Comparison of ENCODE assay signal across 14 mouse cellular contexts in the genomic region with DNA sequence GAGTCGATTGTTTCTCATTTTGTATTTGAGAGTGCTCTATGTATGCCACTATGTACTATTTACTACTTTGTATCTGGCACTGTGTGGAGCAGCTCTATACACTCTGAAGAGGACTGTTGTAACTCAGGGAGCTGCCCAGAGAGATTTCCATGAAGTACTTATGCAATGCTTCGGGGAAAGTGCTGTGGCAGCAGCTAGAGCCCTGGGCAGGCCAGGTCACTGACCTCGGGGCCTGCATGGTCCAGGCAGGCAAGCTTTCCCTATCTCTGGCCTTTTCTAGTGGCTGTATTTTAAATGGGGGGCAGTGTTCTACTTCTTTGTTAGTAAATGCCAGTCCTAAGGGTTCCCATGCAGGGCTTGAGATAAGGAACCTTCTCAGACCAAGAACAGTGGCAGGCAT.
DNase-seq lines count a peak whose midpoint lies in the region; ATAC-seq lines count a peak whose summit lies in the region.
"Had no signal": no experiment of that assay in that cellular context is flagged by ENCODE, and none has a peak within 500 bp of the region (broad histone marks: within the 10 kb centered on the region; RNA-seq: fewer than 3 reads in every experiment).

No protein-coding gene starts in this region.

- no peak overlapping the region for H3K9ac ChIP-seq in kidney, embryonic 15.5 days
- no peak overlapping the region for H3K9ac ChIP-seq in embryonic facial prominence, embryonic 15.5 days
- H3K9ac ChIP-seq: intestine, embryonic 15.5 days; liver, embryonic 14.5 days; midbrain, embryonic 15.5 days; neural tube, embryonic 12.5 days had no signal

- no peak for ATAC-seq in kidney, embryonic 15.5 days (replicated peaks; ENCODE audit: low FRiP score)
- ATAC-seq in embryonic facial prominence, embryonic 15.5 days (ENCODE audit: insufficient number of reproducible peaks, low FRiP score, low TSS enrichment, low read depth), result no peak
- ATAC-seq: intestine, embryonic 15.5 days; midbrain, embryonic 15.5 days had no signal

- no peaks in the 10 kb centered on the region for H3K9me3 ChIP-seq in kidney, embryonic 15.5 days (replicated peaks)
- no peaks in the 10 kb centered on the region for H3K9me3 ChIP-seq in embryonic facial prominence, embryonic 15.5 days (replicated peaks)
- H3K9me3 ChIP-seq: intestine, embryonic 15.5 days; midbrain, embryonic 15.5 days; neural tube, embryonic 12.5 days had no signal

- WGBS in kidney, embryonic 15.5 days, result 70% methylated on average over 3 of the region's 3 CpGs
- 52% methylated on average over 3 of the region's 3 CpGs for WGBS in embryonic facial prominence, embryonic 15.5 days

- H3K4me1 ChIP-seq in kidney, embryonic 15.5 days, result no peaks in the 10 kb centered on the region
- no peaks in the 10 kb centered on the region for H3K4me1 ChIP-seq in embryonic facial prominence, embryonic 15.5 days
- H3K4me1 ChIP-seq: midbrain, embryonic 15.5 days; neural tube, embryonic 12.5 days had no signal

- no peak overlapping the region for H3K4me3 ChIP-seq in kidney, embryonic 15.5 days (replicated peaks)
- H3K4me3 ChIP-seq in embryonic facial prominence, embryonic 15.5 days (replicated peaks), result peak overlapping the region; percentile 38
- H3K4me3 ChIP-seq: intestine, embryonic 15.5 days; midbrain, embryonic 15.5 days; neural tube, embryonic 12.5 days had no signal

- no peaks in the 10 kb centered on the region for H3K36me3 ChIP-seq in kidney, embryonic 15.5 days
- no peaks in the 10 kb centered on the region for H3K36me3 ChIP-seq in embryonic facial prominence, embryonic 15.5 days
- H3K36me3 ChIP-seq: intestine, embryonic 15.5 days; midbrain, embryonic 15.5 days; neural tube, embryonic 12.5 days had no signal

- H3K27me3 ChIP-seq in kidney, embryonic 15.5 days, result no peaks in the 10 kb centered on the region
- no peaks in the 10 kb centered on the region for H3K27me3 ChIP-seq in embryonic facial prominence, embryonic 15.5 days
- H3K27me3 ChIP-seq: intestine, embryonic 15.5 days; midbrain, embryonic 15.5 days; neural tube, embryonic 12.5 days had no signal

- H3K27ac ChIP-seq in kidney, embryonic 15.5 days, result no peak overlapping the region
- H3K27ac ChIP-seq in embryonic facial prominence, embryonic 15.5 days (replicated peaks), result peak overlapping the region; percentile 53; the same call in 1 of the 2 replicates
- H3K27ac ChIP-seq: intestine, embryonic 15.5 days; liver, embryonic 14.5 days; midbrain, embryonic 15.5 days; neural tube, embryonic 12.5 days had no signal

- DNase-seq in kidney, adult 18-20 months, result peak; percentile 55
- DNase-seq in adrenal gland, postnatal 14 days, result peak; percentile 15
- DNase-seq in lung, postnatal 25 days (ENCODE audit: low spot score), result peak; percentile 34
- no peak for DNase-seq in right cerebral cortex, postnatal 4 days
- DNase-seq in thymus, postnatal 14 days, result no peak
- DNase-seq: cerebellum, adult 11 months; heart, postnatal 14 days; retina, postnatal 1 day had no signal

- no peak overlapping the region for H3K4me2 ChIP-seq in kidney, embryonic 15.5 days
- peak overlapping the region; percentile 32 for H3K4me2 ChIP-seq in embryonic facial prominence, embryonic 15.5 days (replicated peaks)
- H3K4me2 ChIP-seq: intestine, embryonic 15.5 days; midbrain, embryonic 15.5 days; neural tube, embryonic 12.5 days had no signal

Comparison
In these comparisons a context has a peak if more than half of its experiments do, and no peak if none do; other contexts are left out.
1. DNase-seq: peak in kidney, adult 18-20 months (single experiment), adrenal gland, postnatal 14 days (single experiment) and lung, postnatal 25 days (single experiment); none in right cerebral cortex, postnatal 4 days (single experiment) and thymus, postnatal 14 days (single experiment).